Mouse (Mus musculus): Measurements from ENCODE around the gene Agfg2.

Agfg2 gene

DNA sequence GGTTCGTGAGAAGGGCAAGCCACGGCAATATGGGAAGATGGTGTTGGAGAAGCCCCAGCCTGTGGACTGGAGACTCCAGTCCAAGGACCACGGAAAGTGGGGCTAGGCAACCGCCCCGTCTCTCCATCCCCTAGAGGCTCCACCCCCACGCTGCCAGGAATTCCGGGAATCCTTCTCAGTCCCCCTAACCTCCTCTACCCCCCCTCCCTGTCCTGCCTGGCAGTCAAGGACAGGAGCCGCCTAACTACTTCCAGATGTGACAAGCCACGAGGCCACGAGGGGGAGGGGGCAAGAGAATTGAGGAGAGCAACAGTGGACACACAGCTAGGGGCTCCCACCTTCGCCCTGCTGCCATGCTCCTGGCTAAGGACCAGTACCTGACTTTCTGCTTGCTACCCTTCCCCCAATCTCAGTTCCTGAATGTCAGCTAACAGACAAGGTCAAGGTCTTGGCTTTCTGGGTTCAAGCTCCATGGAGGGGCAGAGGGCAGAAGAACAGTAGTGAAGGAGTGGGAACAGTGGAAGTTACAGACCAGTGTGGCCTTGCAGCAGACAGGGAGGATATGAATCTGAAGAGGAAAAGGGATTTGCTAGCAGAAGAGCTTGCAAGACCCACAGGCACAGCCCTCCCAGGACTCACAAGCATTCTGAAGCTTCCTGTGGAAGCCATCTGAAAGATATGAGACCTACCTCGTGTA, 73.8 kb downstream of the Agfg2 start:
- no peak for DNase-seq (ENCODE audit: low read depth, low spot score)

DNA sequence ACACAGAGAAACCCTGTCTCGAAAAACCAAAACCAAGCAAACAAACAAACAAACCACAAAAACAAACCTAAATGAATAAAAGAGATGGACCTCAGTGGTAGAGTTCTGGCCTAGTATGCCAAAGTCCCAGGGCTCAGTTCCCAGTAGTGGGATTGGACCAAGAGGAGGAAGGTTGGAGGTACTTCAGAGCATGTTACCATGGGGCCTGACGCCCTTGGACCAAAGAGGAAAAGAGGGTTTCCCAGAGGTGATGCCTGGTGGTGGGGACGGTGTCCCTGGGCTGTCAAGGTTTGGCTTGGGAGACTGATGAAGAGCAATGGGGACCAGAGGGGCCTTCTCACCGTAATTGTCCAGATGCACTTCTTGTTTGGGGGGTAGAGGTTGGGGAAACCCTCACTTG, 74.5 kb downstream of the Agfg2 start:
- DNase-seq (ENCODE audit: low read depth, low spot score) = no peak

GRCm38 (mm10) chr5:137609292-137609691, 75.2 kb downstream of the Agfg2 start:
- no peak for DNase-seq (ENCODE audit: low read depth, low spot score)

- no peak for DNase-seq (ENCODE audit: low read depth, low spot score)
Measured at GRCm38 (mm10) chr5:137608654-137609190, 75.8 kb downstream of the Agfg2 start.

- no peak for DNase-seq (ENCODE audit: low read depth, low spot score)
Measured at GRCm38 (mm10) chr5:137607860-137608653, 76.5 kb downstream of the Agfg2 start.

DNA sequence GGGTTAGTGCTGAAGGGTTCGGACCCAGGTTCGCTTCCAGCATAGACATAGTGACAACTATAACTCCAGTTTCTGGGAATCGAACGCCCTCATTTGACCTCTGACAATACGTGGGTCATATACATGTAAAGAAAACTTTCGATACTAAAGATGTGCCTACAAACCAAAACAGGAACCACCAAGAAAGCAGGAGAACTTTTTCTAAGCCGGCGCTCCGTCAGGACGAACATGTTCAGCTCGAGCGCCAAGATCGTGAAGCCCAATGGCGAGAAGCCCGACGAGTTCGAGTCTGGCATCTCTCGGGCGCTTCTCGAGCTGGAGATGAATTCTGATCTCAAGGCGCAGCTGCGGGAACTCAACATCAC, 83.2 kb downstream of the Agfg2 start:
- DNase-seq (ENCODE audit: low read depth, low spot score) = no peak

DNA sequence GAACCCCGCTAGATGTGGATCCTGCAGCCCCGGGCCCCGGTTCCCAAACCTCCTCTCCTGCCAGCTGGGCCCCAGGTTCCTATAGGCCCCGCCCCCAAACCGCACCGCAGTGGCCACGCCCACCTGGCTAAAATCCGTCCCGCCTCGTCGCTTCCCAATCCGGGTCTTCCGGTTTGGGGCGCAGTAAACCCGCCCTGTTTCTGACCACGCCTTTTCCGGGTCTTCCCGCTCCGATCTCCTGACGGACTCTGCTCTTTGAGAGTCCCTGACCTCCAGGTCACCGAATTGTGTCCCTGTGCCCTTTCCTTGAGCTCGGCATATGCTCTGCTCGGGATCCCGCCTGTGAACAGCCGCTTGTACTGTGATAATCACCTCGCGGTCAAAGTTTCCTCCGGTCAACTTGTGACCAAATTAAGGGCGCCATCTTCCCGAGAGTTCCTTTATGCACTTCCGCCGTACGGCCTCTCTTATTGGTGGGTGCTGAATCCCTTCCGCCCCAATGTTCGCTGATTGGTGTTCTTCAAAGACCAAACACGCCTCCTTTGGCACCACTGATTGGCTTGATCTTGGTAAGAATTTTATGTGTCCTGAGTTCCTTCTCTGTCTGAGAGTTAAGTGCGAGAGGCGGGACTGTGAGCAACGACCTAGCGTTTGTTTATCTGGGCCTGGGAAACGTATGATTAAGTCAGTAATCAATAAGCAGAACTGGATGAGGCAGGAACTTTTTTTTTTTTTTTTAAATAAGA, 83.7 kb downstream of the Agfg2 start, which contains the start of gene Mospd3:
TSS of gene Mospd3 (minus strand) at position 440 of the 746 bp plus-strand sequence.
- peak; percentile 99 for DNase-seq (ENCODE audit: low read depth, low spot score)
